Mouse (Mus musculus): Measurements from ENCODE around the gene Clcn6. TPM values are rescaled to one million over a fixed set of nuclear protein-coding genes. Genes with fewer than 3 reads are reported as not detected.

Clcn6 gene
- polyA plus RNA-seq, 1 experiment = 59.4 TPM

DNA sequence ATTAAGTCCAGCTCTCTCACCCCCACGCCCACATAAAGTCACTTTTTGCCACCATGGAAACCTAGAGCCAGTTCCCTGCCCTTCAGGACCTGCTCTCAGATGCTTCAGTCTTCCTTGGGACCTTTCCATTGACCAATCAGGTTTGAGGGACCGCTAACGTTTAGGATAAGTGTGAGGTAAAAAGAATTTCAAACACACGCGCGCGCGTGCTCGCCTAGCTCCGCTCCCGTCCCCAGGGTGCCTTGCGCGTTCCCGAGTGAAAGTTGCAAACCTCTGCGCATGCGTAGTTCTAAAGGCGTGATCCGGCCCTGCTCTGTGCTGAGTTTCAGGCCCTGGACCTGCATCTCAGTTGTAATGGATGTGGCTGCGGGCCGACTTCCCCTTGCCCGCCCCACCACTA is 36.6 kb upstream of the Clcn6 start:
- Histone ChIP-seq H3K27ac (ENCODE audit: insufficient read depth, low read length) (no peak overlapping the region), H3K27me3 (ENCODE audit: control insufficient read depth, insufficient read depth, low read length) (no peaks in the 10 kb centered on the region), H3K4me1 (ENCODE audit: control insufficient read depth, insufficient read depth, low read length) (peaks cover 10% of the 10 kb centered on the region), H3K4me3 (replicated peaks; ENCODE audit: insufficient read depth, low read depth, low read length) (no peak overlapping the region)
- no peak for TF ChIP-seq CTCF (IDR thresholded peaks at IDR 0.05; ENCODE audit: borderline replicate concordance, insufficient read depth, low read depth, low read length)
- 45% methylated on average over 21 of the region's 21 CpGs for WGBS
- peak; percentile 47 to 49 for DNase-seq

DNA sequence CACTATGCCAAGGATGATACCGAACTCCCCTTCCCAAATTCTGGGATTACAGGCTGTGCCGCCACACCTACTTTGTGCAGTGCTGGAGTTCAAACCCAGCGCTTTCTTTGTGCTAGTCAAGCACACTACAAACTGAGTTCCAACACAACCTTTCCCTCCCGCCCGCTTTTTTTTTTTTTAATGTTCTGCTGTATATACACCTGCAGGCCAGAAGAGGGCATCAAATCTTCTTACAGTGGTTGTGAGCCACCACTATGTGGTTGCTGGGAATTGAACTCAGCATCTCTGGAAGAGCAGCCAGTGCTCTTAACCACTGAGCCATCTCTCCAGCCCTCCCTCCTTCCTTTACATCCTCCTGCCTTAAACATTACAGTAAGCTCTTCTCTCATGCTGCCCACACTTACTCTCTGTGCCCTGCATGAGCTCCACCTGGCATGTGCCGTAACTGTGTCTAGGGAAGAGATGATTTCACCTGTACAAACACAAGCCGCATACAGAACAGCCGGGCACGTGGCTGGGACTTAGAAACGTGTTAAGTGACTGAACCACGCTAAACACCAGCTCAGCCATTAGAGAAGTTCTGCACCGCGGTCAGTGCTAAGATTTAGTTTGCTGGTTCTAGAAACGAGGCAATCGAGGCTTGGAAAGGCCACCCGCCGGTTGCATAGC is 36.0 kb upstream of the Clcn6 start:
- Histone ChIP-seq H3K4me3 (replicated peaks; ENCODE audit: insufficient read depth, low read depth, low read length) (no peak overlapping the region), H3K27me3 (ENCODE audit: control insufficient read depth, insufficient read depth, low read length) (no peaks in the 10 kb centered on the region), H3K27ac (ENCODE audit: insufficient read depth, low read length) (no peak overlapping the region), H3K4me1 (ENCODE audit: control insufficient read depth, insufficient read depth, low read length) (peaks cover 4% of the 10 kb centered on the region)
- 55% methylated on average over 17 of the region's 17 CpGs for whole genome bisulfite sequencing
- no peak for DNase-seq
- TF ChIP-seq POLR2A (IDR thresholded peaks at IDR 0.05; ENCODE audit: borderline replicate concordance, insufficient read depth, low read length) = no peak
- TF ChIP-seq CTCF (IDR thresholded peaks at IDR 0.05; ENCODE audit: borderline replicate concordance, insufficient read depth, low read depth, low read length) = peak; percentile 11; the same call in 1 of the 2 replicates

DNA sequence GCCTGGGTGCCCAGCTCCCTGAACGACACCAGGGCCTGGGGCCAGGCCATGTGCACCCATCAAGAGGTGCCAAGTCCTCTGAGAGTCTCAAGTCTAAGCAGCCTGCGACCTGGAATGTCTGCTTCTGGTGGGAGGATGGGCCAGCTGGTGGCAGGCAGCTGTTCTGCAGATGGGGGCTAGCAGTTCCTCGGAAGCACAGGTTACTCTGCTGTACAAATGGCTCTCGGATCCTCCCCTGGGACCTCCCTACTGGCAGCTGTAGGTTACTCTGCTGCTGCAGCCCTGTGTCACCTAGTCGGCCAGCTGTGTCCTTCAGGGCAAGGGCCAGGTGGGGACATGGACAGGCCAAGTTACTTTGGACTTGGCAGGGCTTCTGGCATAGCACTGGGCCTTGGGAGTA is 32.9 kb upstream of the Clcn6 start:
- no peak for DNase-seq
- Histone ChIP-seq H3K4me3 (replicated peaks; ENCODE audit: insufficient read depth, low read depth, low read length) (no peak overlapping the region), H3K4me1 (ENCODE audit: control insufficient read depth, insufficient read depth, low read length) (no peaks in the 10 kb centered on the region), H3K27ac (ENCODE audit: insufficient read depth, low read length) (no peak overlapping the region), H3K27me3 (ENCODE audit: control insufficient read depth, insufficient read depth, low read length) (no peaks in the 10 kb centered on the region)
- no peak for TF ChIP-seq POLR2A (IDR thresholded peaks at IDR 0.05; ENCODE audit: borderline replicate concordance, insufficient read depth, low read length)
- WGBS = 39% methylated on average over 5 of the region's 5 CpGs

DNA sequence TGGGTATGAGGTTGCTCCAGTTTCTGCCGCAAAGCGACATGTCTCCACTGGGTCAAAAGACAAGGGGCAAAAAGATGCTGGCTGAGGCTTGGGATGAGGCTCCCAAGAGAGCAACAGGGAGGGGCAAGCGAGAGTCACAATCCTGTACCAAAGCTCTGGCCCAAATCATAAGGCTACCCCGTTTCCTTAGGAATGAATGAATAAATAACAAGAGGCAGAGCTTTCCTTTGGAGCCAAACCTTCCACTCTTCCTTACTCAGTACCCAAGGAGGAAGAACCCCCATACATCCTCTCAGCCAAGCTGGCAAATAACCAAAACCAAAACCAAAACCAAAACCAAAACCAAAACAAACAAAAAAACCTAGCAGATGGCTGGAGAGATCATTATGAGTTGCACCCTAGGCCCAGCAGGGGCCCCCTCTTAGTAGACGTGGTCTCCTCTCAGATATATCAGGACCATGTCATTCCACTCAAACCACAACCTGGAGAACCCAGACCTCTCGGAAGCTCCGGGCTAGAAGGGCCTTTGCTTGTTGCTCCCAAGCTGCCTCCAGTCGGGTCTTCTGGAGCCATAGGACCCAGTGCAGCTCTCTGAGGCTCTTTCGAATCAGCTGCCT is 31.1 kb upstream of the Clcn6 start:
- H3K27ac ChIP-seq (ENCODE audit: insufficient read depth, low read length) = no peak overlapping the region
- H3K4me3 ChIP-seq (replicated peaks; ENCODE audit: insufficient read depth, low read depth, low read length) = no peak overlapping the region
- TF ChIP-seq POLR2A (IDR thresholded peaks at IDR 0.05; ENCODE audit: borderline replicate concordance, insufficient read depth, low read length) = no peak
- TF ChIP-seq CTCF (IDR thresholded peaks at IDR 0.05; ENCODE audit: borderline replicate concordance, insufficient read depth, low read depth, low read length) = no peak
- no peaks in the 10 kb centered on the region for H3K4me1 ChIP-seq (ENCODE audit: control insufficient read depth, insufficient read depth, low read length)
- 84% methylated on average over 9 of the region's 9 CpGs for WGBS
- H3K27me3 ChIP-seq (ENCODE audit: control insufficient read depth, insufficient read depth, low read length) = no peaks in the 10 kb centered on the region
- no peak for DNase-seq

DNA sequence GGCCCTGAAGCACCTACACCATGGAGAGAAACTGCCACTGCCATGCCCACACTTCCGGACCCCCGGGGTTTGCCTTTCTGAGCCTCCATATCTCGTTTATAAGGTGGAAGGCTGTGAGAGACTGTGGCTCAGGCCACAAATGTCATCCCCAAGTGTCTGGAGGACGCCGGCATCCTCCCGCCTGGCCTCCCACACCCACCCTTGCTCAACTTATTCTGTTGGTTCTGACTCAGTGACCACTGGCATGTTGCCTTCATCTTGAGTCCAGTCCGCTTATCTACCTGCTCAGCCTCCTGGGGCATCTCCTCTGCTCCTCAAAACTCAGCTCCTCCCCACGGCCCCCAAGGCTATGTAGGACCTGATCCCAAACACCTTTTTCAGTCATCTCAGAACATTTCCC is 28.7 kb upstream of the Clcn6 start:
- Histone ChIP-seq H3K27me3 (ENCODE audit: control insufficient read depth, insufficient read depth, low read length) (no peaks in the 10 kb centered on the region), H3K4me1 (ENCODE audit: control insufficient read depth, insufficient read depth, low read length) (no peaks in the 10 kb centered on the region), H3K4me3 (replicated peaks; ENCODE audit: insufficient read depth, low read depth, low read length) (no peak overlapping the region), H3K27ac (ENCODE audit: insufficient read depth, low read length) (no peak overlapping the region)
- 91% methylated on average over 8 of the region's 8 CpGs for WGBS
- TF ChIP-seq POLR2A (IDR thresholded peaks at IDR 0.05; ENCODE audit: borderline replicate concordance, insufficient read depth, low read length) = no peak
- no peak for TF ChIP-seq CTCF (IDR thresholded peaks at IDR 0.05; ENCODE audit: borderline replicate concordance, insufficient read depth, low read depth, low read length)
- no peak for DNase-seq

DNA sequence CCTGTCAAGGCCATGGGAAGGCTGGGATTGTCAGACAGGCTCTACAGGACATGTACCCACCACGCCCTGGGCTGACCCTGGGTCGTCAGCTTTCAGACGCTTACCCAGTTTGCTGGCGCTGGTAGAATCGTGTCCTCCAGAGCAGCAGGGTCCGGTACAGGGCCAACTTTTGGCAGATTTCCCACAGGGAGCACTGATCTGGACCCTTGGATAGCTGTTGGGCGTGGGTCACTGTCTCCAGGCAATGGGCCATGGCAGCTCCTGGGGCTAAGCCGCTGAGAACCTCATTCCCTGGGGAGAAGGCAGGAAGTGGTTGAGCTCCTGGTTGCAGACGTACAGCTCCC is 27.8 kb upstream of the Clcn6 start:
- TF ChIP-seq POLR2A (IDR thresholded peaks at IDR 0.05; ENCODE audit: borderline replicate concordance, insufficient read depth, low read length) (no peak), CTCF (IDR thresholded peaks at IDR 0.05; ENCODE audit: borderline replicate concordance, insufficient read depth, low read depth, low read length) (no peak)
- Histone ChIP-seq H3K27ac (ENCODE audit: insufficient read depth, low read length) (no peak overlapping the region), H3K27me3 (ENCODE audit: control insufficient read depth, insufficient read depth, low read length) (no peaks in the 10 kb centered on the region), H3K4me3 (replicated peaks; ENCODE audit: insufficient read depth, low read depth, low read length) (no peak overlapping the region), H3K4me1 (ENCODE audit: control insufficient read depth, insufficient read depth, low read length) (no peaks in the 10 kb centered on the region)
- WGBS = 55% methylated on average over 9 of the region's 9 CpGs
- no peak for DNase-seq

DNA sequence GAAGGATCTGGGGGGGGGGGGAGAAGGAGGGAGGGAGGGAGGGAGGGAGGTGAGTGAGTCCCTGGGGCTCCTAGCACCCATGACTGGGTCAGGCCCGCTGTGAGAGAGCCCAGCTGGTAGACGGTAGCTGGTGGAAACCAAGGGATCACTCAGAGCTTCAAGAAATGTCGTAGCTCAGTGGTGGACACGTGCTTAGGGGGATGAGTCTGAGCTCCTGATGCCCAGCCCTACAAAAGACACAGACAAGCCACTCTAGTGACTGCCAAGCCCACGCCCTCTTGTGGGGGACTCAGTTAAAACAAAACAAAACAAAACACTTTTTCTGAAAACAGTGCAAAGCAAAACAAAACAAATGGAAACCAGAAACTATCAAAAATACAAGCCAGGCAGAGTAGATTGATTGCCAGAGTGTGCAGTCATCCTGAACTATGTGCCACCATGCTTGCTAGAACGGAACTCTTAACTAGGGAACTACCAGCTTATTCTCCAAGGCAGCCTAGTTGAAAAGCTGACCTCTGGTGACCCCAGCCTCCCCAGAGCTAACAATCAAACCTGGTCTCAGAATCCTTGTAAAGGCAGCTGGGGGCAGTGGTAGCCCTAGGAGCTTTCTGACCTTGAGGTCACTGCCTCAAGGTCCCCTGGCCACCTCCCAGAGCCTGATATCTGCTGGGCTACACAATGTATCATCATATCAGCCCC is 27.2 kb upstream of the Clcn6 start:
- no peak overlapping the region for H3K4me3 ChIP-seq (replicated peaks; ENCODE audit: insufficient read depth, low read depth, low read length)
- no peak for DNase-seq
- peak; percentile 18; the same call in 1 of the 2 replicates for TF ChIP-seq CTCF (IDR thresholded peaks at IDR 0.05; ENCODE audit: borderline replicate concordance, insufficient read depth, low read depth, low read length)
- no peak for TF ChIP-seq POLR2A (IDR thresholded peaks at IDR 0.05; ENCODE audit: borderline replicate concordance, insufficient read depth, low read length)
- no peaks in the 10 kb centered on the region for H3K27me3 ChIP-seq (ENCODE audit: control insufficient read depth, insufficient read depth, low read length)
- no peak overlapping the region for H3K27ac ChIP-seq (ENCODE audit: insufficient read depth, low read length)
- no peaks in the 10 kb centered on the region for H3K4me1 ChIP-seq (ENCODE audit: control insufficient read depth, insufficient read depth, low read length)
- 41% methylated on average over 6 of the region's 6 CpGs for WGBS

DNA sequence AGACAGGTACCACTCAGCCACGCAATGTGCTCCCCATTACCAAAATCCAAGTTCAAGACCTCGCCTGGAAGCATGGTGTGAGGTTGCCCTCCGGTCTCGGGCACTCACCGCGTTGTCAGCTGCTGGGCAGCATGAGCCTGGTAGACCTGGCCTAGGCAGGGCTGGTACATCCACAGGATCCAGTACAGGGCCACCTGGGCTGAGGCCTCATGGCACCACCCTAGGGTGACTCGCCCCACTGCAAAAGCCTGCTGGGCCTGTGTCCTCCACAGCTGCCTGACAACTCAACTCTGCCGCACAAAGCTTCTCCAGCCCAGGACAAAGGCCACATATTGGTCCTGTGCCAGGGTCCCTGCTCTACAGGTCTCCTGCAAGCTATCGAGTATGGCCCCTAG is 22.5 kb upstream of the Clcn6 start:
- peaks cover 21% of the 10 kb centered on the region for H3K4me1 ChIP-seq (ENCODE audit: control insufficient read depth, insufficient read depth, low read length)
- H3K27ac ChIP-seq (ENCODE audit: insufficient read depth, low read length) = no peak overlapping the region
- no peaks in the 10 kb centered on the region for H3K27me3 ChIP-seq (ENCODE audit: control insufficient read depth, insufficient read depth, low read length)
- TF ChIP-seq CTCF (IDR thresholded peaks at IDR 0.05; ENCODE audit: borderline replicate concordance, insufficient read depth, low read depth, low read length) = no peak
- DNase-seq = no peak
- 85% methylated on average over 9 of the region's 9 CpGs for WGBS
- no peak overlapping the region for H3K4me3 ChIP-seq (replicated peaks; ENCODE audit: insufficient read depth, low read depth, low read length)
